Mouse (Mus musculus) cerebellum, adult (tissue): ENCODE measurements around the gene Efna5.

Experiments
- ATAC-seq: cut with Nextera tagmentation; 2 replicates; pipeline ENCODE4 v1.9.2; 2017; ENCODE audit warnings: mild to moderate bottlenecking, moderate library complexity, mixed read lengths; ENCODE audit not compliant: insufficient number of reproducible peaks, low FRiP score, low TSS enrichment

Efna5 gene

DNA sequence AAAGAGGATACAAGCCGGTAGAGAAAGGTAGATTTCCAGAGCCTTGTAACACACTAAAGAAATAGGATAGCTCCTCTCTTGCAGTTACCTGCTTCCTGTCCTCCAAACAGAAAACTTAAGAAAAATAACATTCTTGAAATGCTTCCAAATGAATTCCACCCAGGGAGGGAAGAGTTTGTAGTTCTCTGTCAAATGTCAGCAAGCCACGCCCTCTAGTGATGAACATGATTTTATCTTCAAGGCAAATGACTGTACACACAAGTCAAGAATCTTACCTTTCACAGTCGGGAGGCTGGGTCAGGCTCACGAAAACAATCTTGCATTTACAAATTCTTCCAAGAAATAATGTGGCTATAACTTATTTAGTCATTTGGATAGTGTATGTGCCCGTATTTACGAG lies 78.4 kb downstream of the Efna5 start:
- no peak for ATAC-seq

DNA sequence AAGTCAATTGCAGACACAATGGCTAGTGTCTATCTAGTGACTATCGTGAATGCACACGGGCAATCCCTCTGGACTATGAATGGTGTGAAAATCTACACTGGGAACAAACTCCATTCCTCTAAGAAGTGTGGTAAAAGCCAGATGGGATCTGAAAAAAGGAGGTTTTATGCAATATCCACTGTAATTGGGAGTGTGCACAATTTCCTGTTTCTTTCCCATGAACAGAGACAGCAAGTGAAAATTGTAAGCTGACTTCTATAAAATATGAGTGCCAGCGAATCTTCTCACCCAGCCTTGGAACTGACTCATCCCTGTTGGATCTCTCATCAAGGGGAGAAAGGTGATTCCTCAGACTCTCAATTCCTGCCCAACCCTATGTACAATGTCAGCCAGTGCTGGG lies 83.8 kb downstream of the Efna5 start:
- no peak for ATAC-seq

DNA sequence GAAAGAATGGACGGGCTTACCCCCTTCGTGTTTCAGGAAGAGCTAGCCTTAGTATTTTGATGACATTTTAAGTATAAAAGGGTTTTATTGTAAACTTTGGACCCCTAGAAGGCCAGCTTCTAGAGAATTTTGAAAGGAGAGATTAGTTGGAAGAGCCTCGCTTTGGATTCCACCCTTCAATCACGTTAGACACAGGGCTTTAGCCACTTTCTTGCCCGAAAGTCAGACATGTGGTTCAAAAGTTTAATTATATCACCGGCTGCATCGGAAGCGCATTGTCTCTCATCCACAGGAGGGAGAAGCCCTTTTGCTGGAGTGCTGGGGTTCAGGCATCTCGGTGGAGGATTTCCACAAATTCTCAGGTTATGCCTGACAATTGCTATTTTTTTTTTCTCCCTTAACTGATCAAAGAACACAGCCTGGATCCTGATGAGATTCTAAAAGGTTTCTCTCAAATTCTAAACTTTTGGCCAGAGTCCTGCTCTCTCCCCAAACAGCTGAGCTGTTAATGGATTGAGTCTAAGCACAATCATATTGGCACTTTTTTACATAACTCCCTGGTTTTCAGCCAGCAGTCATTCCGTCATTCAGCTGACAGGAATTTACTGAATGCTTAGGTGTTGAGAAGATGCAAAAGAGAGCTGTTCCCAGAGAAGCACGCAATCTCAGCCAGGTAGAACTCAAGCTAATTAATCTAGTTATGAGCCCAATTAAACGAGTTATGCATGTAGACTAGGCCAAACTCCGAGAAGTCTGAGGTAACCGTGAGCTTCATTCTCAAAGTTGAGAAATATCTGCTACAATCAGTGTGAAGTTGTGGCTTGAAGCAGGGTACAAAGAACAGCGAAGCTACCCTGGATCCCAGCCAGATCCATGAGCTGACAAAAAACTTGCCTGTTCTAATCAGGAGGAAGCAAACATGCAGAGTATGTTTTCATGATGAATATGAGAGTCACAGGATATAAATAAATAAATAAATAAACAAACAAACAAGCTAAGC lies 91.5 kb downstream of the Efna5 start:
- no peak for ATAC-seq

DNA sequence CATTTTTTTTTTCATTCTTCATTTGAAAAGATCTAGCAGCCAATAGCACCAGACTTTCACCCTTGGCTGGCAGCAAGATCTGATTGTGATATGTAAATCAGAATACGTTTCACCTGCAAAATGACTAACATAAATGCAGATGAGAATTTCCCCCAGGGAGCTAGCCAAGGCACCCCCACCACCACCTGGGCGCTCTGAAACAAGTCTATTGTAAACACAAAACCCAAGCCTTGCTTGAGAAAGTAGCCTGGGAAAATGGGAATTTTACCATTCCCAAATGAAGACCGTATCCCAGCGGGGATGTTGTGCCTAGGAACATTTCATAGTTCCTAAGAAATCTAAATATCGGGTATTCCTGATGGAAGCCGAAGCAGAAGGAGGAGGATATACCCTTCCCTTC lies 92.3 kb downstream of the Efna5 start:
- ATAC-seq, result no peak

DNA sequence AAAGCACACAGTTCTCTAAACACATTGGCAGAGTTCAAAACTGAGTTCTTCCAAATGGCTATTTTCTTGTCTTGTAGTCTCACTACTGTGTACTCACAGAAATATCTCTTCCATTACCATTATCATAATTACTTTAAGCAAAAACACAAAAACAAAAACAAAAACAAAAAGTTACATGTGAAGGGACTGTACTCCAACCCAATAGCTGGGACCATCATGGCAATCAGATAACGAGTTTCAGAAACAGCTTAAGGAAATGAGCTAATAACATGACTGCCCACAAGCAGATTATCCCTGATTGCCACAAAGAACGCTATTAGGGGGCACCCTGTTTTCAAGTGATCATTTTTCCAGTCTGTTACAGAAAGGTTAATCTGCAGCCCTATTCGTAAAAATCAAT lies 93.3 kb downstream of the Efna5 start:
- ATAC-seq, result no peak

DNA sequence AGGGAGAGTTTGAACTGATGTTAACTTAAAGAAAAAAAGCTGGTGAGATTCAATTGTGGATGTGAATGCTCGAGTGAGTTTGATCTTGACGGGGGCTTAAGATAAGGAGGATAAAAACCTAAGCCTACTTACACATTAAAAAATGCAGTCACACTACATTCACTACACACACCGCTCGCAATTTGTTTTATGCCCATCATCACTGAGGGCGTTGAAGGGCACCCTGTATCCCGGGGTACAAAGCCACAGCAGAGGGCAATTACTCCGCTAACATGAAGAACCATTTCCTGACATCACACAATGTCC lies 94.6 kb downstream of the Efna5 start:
- ATAC-seq, result no peak

DNA sequence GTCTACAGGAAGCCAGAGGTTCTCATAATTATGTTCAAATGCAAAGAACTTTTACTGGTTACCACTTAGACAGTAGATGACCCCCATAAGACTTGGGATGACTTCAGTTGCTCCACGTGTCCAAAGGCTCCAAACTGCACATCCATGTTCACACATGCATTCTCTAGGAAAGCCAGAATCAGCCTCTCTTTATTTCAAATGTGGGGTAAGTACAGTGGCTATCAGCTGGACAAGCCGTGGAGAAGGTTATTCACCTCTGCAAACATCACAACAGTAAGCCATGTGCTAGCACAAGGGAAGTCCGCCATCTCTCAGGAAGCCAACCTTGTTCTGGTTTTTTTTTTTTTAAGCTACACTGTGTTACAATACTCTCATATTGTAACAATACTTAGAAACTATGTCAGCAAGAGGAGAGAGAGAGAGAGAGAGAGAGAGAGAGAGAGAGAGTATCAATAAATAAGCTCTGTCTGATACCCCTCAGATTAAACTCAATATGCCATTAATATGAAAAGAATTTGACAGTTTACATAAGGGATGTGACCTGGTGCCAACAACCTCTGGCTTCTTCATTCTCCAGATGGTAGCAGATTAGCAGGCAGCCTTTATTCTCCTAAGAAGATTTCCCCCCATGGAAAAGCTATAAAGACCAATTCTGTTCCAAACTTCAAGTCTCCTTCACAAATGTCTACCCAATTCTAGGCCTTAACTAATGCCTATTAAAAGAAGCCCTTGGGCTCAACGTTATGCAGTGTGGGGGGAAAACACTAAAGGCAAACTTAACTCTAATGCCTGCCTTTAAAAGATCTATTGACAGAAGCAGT lies 95.1 kb downstream of the Efna5 start:
- no peak for ATAC-seq

DNA sequence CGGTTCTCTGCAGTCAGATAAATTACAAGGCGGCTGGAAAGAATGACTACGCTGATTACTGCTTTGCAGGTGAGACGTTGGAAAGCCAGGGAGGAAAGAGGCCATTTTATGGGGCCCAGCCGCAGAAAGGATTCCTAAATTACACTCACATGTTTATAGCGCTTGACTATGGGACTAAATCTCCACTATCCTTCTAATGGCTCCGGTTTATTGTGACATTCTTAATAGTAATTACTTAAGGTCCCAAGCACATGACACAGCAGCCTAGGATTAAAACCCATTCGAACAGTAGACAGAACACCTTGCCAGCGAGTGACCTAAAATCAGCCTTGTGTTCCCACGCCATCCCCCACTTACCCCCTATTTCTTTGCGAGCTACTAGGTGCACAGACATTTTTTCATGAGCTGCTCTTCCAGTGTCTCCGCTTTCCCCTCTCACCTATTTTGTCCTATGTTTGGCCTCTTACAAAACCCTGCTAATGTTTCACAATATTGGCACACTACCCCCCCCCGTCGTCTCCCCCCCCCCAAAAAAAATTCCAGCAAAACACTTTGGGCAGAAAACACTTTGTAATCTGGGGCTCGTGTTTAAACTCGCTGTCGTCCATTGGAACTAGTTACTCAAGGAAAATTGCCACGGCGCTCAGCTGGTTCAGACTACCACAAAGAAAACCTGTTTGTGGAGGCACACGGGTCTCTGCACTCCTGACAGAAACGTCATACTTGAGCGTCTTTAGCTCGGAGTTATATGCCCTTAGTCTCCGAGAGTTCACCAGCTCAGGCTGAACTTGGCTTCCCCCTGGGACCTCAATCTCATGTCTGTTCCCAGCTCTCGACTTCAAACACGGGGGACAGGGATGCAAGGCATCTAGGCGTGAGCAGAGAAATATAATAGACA lies 96.6 kb downstream of the Efna5 start:
- ATAC-seq, result peak; percentile 22; the same call in 1 of the 2 replicates

DNA sequence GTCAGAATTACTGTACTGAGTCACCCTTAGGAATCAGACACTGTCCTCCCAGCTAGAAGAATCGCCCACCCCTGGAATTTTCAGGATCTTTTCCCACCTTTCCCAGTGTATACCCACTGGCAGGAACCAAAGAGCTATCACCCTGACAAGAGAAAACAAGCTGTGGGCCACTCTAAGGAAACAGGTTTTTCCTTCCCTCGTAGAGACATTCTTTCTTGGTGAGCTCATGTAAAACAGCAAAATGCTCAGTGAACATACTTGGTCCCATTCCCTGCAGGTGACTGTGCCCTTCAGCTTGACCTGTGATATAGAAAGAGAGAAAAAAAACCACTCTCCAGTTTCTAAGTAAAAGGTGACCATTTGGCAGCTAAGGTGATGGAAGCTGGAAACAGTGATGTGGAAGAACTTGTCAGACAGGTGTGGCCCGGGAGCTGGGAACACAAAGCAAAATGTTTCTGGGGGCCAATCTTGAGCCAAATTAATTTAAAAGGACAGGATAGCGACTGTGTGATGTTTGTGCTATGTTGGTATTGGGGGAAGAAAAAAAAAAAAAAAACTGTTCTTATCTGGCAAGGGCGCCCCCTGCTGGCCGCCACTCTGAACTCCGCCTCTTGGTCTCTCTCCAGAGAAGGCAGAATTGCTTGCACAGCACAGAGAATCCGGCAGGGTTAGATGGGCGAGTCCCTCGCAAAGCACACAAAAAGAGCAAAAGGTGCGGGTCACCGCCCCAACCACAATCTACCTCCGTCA lies 97.4 kb downstream of the Efna5 start:
- ATAC-seq, result peak; percentile 67

DNA sequence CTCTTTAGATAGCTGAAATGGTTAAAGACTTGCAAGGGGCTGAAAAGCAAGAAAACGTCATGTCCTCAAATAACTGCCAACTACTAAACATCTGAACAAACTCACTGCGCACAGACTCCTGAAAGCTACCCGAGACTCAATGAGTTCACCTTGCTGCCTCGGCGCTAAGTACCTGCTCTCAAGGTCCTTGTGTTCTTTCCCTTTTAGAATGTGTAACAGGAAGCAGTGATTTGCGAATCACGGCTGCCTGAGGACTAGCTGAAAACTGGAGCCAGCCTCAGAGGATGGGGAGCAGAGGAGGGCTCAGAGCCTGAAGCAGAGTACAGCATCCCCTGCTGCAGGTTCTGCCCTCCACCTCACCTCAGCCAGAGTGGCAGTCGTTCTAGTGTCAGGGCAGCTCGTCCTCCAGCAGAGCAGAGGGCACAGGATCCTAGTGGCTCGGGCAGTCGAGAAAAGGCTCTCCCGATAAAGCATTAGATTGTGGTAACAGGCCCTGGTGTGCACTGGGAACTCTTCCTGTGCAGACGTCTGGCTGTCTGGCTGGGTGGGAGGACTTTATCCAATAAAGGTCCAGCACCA lies 98.2 kb downstream of the Efna5 start:
- ATAC-seq, result no peak

DNA sequence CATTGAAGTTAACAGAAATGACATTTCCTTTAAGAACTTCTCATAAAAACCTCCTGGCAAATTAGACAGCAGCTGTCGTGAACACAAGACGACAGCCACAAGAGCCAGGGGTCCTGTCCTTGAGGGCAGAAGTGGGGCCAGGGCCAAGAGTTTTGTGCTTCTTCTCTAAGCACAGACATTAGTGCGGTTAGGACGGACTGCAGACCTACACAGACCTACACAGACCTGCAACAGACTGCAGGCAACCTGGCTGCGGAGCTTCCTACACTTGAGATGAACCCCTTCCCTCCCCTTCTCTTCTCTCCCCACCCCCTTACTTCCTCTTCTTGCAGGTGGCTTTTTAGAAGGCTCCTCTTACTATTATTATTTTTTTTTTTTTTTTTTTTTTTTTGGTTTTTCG lies 100.0 kb downstream of the Efna5 start:
- ATAC-seq, result no peak

DNA sequence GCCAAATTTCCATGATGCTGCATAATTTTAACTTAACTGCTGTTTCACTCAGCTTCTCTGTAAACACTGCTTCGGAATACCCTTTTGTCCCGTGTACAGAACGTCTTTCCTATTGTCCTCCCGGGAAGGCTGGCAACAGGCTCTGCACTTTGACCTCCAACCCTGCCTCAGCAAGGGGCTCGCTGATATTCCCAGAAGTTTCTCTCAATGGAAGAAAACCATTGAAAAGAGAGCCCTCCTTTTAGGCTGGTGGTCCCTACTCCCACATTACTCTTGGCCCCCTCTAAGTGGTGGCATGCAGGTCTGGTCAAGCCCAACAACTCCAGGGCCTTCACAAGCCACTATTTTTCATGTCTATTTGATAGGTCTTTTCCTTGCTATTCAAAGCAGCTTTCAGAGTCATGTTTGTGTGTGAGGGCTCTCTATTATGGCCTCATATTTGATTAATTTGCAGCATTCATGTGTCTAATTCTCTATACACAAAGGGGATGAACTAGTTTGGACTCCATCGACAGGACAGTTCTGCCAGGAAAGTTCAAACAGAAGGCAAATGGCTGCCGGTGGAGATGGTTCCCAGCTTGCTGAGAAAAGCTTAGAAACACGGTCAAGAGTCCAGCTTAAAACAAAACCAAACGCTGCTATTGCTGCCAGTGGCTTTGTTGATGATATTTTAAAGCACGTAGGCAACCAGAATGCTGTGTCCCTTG lies 103.1 kb downstream of the Efna5 start:
- no peak for ATAC-seq

DNA sequence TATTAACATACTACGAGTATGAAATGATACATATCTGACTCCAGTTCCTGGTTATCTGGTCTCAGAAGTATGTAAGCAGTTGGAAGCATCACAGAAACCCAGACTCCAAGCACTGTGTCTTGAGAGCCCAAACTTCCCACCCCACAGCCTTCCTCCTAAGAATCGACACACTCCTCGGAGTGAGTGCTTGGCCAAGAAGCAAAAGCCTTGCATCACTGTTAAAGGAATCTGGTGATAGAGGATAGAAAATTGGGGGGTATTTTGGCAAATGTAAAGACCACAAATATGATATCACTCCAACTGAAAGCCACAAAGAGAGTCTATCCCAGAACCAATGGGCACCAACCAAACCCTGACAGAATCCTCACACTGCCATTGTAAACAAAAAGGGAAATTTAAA lies 104.4 kb downstream of the Efna5 start:
- no peak for ATAC-seq

DNA sequence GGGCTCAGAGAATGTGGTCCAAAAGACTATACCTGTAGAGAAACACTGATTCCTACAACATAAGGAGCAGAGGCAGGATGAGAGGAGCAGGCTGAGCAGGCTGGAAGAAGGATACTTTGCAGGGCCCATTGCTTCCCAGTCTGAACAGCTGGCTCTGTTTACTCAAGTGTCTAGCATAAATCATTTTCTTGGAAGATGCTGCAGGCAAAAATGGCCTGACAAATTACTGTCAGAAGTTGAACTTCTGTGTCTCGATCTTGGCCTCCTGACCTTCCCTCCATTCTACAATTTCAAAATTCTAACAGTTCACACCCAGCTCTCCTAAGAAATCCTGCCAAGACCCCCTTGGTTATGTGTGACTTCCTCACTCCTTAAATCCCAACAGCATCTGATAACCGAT lies 105.1 kb downstream of the Efna5 start:
- no peak for ATAC-seq

DNA sequence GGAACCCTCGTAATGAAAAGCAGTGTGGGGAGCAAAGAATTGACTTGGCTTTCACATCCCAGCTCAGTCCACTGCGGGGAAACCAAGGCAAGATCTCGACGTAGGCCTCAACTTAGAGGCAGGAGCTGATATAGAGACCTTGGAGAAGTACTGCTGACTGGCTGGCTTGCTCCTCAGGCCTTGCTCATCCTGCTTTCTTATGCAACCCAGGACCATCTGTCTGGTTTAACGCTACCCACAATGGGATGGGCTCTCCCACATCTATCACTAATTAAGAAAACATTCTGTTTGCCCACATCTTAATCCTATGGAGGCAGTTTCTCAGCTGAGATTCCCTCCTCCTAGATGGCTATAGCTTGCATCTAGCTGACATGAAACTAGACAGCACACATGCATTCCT lies 105.7 kb downstream of the Efna5 start:
- ATAC-seq, result no peak

DNA sequence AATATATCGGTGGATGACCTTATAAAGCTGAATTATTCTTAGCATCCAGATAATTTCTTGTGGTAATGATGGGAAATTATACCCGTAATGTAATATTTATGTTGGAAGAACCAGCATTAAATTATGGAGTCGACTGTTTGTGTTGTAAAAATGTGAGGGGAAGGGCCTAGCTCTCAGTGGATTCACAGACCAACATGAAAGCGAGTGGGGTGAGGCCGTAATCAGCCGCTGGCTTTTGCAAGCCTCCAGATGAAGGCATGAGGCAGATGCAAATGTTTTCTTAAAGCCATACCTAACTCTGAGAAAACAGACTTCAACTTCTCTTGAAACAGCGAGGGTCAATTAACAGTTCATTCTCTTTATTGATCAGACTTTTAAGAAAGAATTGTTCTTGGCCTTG lies 106.4 kb downstream of the Efna5 start:
- no peak for ATAC-seq

DNA sequence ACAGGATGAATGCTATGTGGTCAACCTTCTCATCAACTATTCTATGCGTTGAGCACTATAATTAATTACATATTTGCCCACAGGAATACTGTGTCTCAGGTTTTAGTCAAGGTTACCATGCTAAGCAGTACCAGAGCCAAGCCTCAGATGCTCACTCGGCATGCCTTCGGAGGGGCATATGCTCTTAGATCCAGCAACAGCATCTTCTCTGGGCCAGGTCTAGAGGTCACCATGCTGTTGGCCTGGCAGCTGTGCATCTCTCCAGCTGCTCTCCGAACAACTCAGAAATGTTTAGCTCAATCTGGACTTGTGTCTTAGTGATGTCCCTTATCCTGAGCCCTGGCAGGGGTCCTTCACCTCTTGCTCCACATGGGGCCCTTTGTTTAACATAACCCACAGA lies 114.4 kb downstream of the Efna5 start:
- ATAC-seq, result no peak

DNA sequence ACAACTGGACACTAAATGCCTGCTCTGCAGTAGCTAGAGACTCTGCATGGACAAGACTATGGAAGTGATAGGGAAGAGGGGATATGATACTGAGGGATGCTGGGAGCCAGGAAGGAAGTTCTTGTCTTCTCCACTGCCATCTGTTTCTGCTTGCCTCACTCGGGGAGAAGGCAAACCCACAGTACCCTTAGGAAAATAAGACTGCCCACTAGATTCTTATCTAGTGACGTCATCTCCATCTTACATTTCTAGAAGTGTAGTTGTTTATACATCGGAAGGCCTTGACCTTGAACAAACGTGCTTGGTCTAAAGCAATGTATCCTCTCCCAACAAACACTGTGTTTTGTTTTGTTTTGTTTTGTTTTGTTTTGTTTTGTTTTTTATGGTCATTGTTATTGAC lies 116.0 kb downstream of the Efna5 start:
- ATAC-seq, result no peak

DNA sequence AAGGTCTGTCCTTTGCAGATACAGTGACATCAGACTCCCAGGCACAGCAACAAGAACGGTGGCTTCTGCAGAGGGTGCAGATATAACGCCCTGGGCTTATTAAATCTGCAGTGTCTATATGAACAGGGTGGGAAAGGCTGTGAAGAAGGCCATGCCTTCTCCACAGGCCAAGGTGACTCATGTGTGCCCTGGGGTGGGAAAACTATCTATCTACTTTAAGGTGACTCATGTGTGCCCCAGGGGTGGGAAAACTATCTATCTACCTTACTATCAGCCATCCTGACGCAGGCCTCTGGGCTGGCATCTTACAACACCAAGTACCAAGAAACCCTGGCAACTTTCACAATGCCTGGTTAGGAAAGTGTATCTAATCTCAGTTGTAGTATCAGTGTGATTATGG lies 124.2 kb downstream of the Efna5 start:
- ATAC-seq, result no peak
